Mouse (Mus musculus) olfactory bulb, adult 2 months (tissue): ENCODE measurements around the gene Grik3.

Source experiments
- CTCF ChIP-seq: fragments of 200-500 bp; IDR thresholded peaks from 2 replicates; pipeline ENCODE4 v1.5.1; 2012; ENCODE audit warnings: low read depth, mild to moderate bottlenecking, low read length, moderate library complexity; ENCODE audit not compliant: insufficient read depth
- POLR2A ChIP-seq: fragments of 200-500 bp; IDR thresholded peaks from 2 replicates; pipeline ENCODE4 v1.6.1; 2012; ENCODE audit warnings: mild to moderate bottlenecking, low read depth, low read length, moderate library complexity; ENCODE audit not compliant: insufficient read depth

DNA sequence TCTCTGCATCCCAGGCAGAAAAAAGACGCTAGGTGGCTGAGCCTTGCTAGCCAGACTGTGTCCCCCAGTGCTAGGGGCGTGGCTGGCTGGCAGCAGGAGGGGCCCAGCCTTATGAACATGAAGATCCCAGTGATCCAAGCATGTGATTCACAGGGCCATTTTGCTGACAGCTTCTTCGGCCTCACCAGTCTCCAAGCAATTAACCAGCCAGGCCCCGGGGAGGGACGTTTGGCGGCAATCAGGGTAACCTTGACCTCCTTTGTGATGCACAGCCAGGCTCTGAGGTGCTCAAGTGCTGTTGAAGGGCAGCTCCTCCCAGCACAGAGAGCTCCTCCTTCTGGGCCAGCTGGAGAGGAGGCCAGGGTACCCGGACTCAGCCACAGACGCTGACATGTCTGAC, 43.9 kb downstream of the Grik3 start:
- TF ChIP-seq CTCF = no peak
- no peak for TF ChIP-seq POLR2A
